Mouse (Mus musculus) stomach, embryonic 15.5 days (tissue): ENCODE results near the gene Speer4f2. TPM values are rescaled to one million over a fixed set of nuclear protein-coding genes. Genes with fewer than 3 reads are reported as not detected.

Source experiments
- ATAC-seq: fragments of 200-750 bp; cut with Nextera tagmentation; 2 replicates; pipeline ENCODE4 v1.8.0; 2017; ENCODE audit warnings: low read depth, moderate number of reproducible peaks, moderate TSS enrichment; ENCODE audit not compliant: insufficient read depth, low FRiP score
- H3K27ac ChIP-seq: fragments of 300-500 bp; sonication (generic); 2 replicates; pipeline ENCODE4 v1.5.1; 2015; ENCODE audit warnings: mild to moderate bottlenecking, inconsistent platforms
- H3K27me3 ChIP-seq: fragments of 300-500 bp; sonication (generic); replicated peaks from 2 replicates; pipeline ENCODE4 v1.6.1; 2015; ENCODE audit warnings: inconsistent platforms
- H3K36me3 ChIP-seq: fragments of 300-500 bp; sonication (generic); 2 replicates; pipeline ENCODE4 v1.6.1; 2015; ENCODE audit warnings: inconsistent platforms
- H3K4me1 ChIP-seq: fragments of 300-500 bp; sonication (generic); 2 replicates; pipeline ENCODE4 v1.6.1; 2015; ENCODE audit warnings: inconsistent platforms
- H3K4me2 ChIP-seq: fragments of 300-500 bp; sonication (generic); 2 replicates; pipeline ENCODE4 v1.6.1; 2015; ENCODE audit warnings: mild to moderate bottlenecking, inconsistent platforms
- H3K4me3 ChIP-seq: fragments of 300-500 bp; sonication (generic); replicated peaks from 2 replicates; pipeline ENCODE4 v1.5.1; 2015; ENCODE audit warnings: inconsistent platforms
- H3K9ac ChIP-seq: fragments of 300-500 bp; sonication (generic); 2 replicates; pipeline ENCODE4 v1.6.1; 2015; ENCODE audit warnings: inconsistent platforms
- H3K9me3 ChIP-seq: fragments of 300-500 bp; sonication (generic); 2 replicates; pipeline ENCODE4 v1.6.1; 2016; ENCODE audit warnings: inconsistent platforms
- WGBS: fragments of 180-500 bp; shearing (Covaris S2); methylation state at CpG from one replicate; pipeline ENCODE4 v1.1.7; 2015; 5-methylcytosine and 5-hydroxymethylcytosine counted together
- polyA plus RNA-seq: library from polyadenylated mRNA; unstranded; fragments of >200 nt; fragmentation: Nextera tagmentation; extraction: Ambion mirVana; gene quantifications from 2 replicates; pipeline ENCODE4 v1.2.1, GENCODE M21; 2015

The Speer4f2 gene
- polyA plus RNA-seq, 1 experiment from 2014 or later: not detected

GRCm38 (mm10) chr5:17408924-17409660 is 36.1 kb downstream of the Speer4f2 start:
- Histone ChIP-seq H3K27ac (no peak overlapping the region), H3K9me3 (no peaks in the 10 kb centered on the region), H3K9ac (no peak overlapping the region), H3K4me2 (no peak overlapping the region), H3K27me3 (no peaks in the 10 kb centered on the region), H3K36me3 (no peaks in the 10 kb centered on the region), H3K4me1 (no peaks in the 10 kb centered on the region), H3K4me3 (no peak overlapping the region)
- no peak for ATAC-seq
- WGBS: 48% methylated on average over 4 of the region's 4 CpGs

GRCm38 (mm10) chr5:17417201-17417600 is 44.2 kb downstream of the Speer4f2 start:
- Histone ChIP-seq H3K4me2 (no peak overlapping the region), H3K36me3 (no peaks in the 10 kb centered on the region), H3K4me3 (no peak overlapping the region), H3K9me3 (no peaks in the 10 kb centered on the region), H3K9ac (no peak overlapping the region), H3K4me1 (peaks cover 4% of the 10 kb centered on the region), H3K27ac (no peak overlapping the region), H3K27me3 (no peaks in the 10 kb centered on the region)
- 78% methylated on average over 2 of the region's 2 CpGs for WGBS
- no peak for ATAC-seq

GRCm38 (mm10) chr5:17419215-17419820 is 46.3 kb downstream of the Speer4f2 start:
- Histone ChIP-seq H3K36me3 (no peaks in the 10 kb centered on the region), H3K9ac (no peak overlapping the region), H3K27ac (no peak overlapping the region), H3K4me2 (no peak overlapping the region), H3K9me3 (no peaks in the 10 kb centered on the region), H3K4me1 (peaks cover 4% of the 10 kb centered on the region), H3K27me3 (no peaks in the 10 kb centered on the region), H3K4me3 (no peak overlapping the region)
- WGBS: 71% methylated on average over 1 of the region's 1 CpGs
- no peak for ATAC-seq

- peaks cover 4% of the 10 kb centered on the region for H3K4me1 ChIP-seq
- no peaks in the 10 kb centered on the region for H3K36me3 ChIP-seq
- H3K4me2 ChIP-seq: no peak overlapping the region
- H3K9ac ChIP-seq: no peak overlapping the region
- H3K4me3 ChIP-seq: no peak overlapping the region
- no peak for ATAC-seq
- no peak overlapping the region for H3K27ac ChIP-seq
- no peaks in the 10 kb centered on the region for H3K27me3 ChIP-seq
- no peaks in the 10 kb centered on the region for H3K9me3 ChIP-seq
These were observed 46.9 kb downstream of the Speer4f2 start for GRCm38 (mm10) chr5:17419921-17420320.

- WGBS: 81% methylated on average over 1 of the region's 1 CpGs
- Histone ChIP-seq H3K4me2 (no peak overlapping the region), H3K27ac (no peak overlapping the region), H3K9me3 (no peaks in the 10 kb centered on the region), H3K36me3 (no peaks in the 10 kb centered on the region), H3K4me1 (peaks cover 4% of the 10 kb centered on the region), H3K4me3 (no peak overlapping the region), H3K9ac (no peak overlapping the region), H3K27me3 (no peaks in the 10 kb centered on the region)
- no peak for ATAC-seq
These were observed 49.2 kb downstream of the Speer4f2 start for GRCm38 (mm10) chr5:17422225-17422624.

- ATAC-seq: no peak
These were observed 54.0 kb downstream of the Speer4f2 start for GRCm38 (mm10) chr5:17426930-17427329.

More at GRCm38 (mm10) chr5:17426930-17427329, 54.0 kb downstream of the Speer4f2 start:
- Histone ChIP-seq H3K27me3 (no peaks in the 10 kb centered on the region), H3K27ac (no peak overlapping the region), H3K36me3 (no peaks in the 10 kb centered on the region), H3K9me3 (no peaks in the 10 kb centered on the region), H3K4me1 (no peaks in the 10 kb centered on the region), H3K9ac (no peak overlapping the region), H3K4me3 (no peak overlapping the region), H3K4me2 (no peak overlapping the region)
- WGBS: 81% methylated on average over 1 of the region's 1 CpGs

Other genes starting within 250 kb of the Speer4f2 start
- not detected in 2 replicates for gene Speer4f1, start 102.9 kb downstream of the Speer4f2 start, polyA plus RNA-seq
- 53.8 and 65.9 TPM in 2 replicates for gene Sema3c, start 201.1 kb downstream of the Speer4f2 start, polyA plus RNA-seq